Mouse (Mus musculus): Measurements from ENCODE around the gene Col1a1.
"Not testable (repeated sequence)": the region's sequence is repeated elsewhere in the genome, so short reads cannot be mapped to it uniquely, and the experiment has no call there.

Col1a1 gene

GRCm38 (mm10) chr11:94938296-94938695, 2.3 kb downstream of the Col1a1 start:
- DNase-seq (ENCODE audit: low spot score), result no peak

- DNase-seq (ENCODE audit: low spot score), result peak; percentile 83
Observed at GRCm38 (mm10) chr11:94939280-94939679, 3.3 kb downstream of the Col1a1 start.

DNA sequence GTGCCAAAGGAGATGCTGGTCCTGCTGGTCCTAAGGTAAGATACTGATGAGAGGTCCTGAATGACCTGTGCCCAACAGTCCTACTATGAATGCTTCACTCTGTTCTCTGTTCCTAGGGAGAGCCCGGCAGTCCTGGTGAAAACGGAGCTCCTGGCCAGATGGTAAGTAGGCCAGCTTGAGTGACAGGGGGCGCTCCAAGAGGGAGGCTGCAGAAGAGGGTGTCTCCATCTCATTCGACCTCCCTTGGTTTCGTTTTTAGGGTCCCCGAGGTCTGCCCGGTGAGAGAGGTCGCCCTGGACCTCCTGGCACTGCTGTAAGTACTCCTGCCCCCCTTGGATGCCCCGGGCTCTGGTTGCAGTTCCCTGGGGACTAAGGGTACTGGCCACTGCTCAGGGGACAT, 5.1 kb downstream of the Col1a1 start:
- DNase-seq (ENCODE audit: low spot score), result no peak

DNA sequence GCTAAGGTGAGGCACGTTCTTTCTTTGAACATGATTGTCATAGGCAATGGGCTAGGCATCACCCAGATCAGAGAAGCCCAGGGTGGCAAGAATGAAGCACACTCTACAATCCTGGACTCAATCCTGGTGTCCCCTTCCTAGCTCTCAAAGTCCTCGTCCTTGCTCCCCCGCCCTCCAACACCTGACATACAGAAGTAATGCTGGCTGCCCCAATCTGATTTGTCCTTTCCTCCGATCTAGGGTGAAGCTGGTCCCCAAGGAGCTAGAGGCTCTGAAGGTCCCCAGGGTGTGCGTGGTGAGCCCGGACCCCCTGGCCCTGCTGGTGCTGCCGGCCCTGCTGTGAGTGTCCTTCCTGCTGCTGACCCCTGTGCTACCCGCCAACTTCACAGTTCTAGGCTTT, 5.8 kb downstream of the Col1a1 start:
- no peak for DNase-seq (ENCODE audit: low spot score)

GRCm38 (mm10) chr11:94942282-94943023, 6.4 kb downstream of the Col1a1 start:
- peak; percentile 38 for DNase-seq (ENCODE audit: low spot score)

DNA sequence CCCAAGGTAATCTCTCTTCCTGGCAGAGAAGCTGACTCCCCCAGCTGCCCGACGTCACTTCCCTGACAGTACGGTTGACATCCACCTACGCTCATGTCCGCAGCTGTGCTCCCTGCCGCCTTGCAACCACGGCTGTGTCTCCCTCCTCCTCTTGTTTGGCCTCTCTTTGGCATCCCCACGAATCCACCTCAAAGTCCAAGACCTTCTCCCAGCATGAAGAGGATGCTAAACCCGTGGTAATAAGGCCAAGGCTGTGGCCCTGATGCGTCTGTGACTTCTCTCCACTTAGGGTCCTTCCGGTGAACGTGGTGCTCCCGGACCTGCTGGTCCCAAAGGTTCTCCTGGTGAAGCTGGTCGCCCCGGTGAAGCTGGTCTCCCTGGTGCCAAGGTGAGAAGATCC, 7.0 kb downstream of the Col1a1 start:
- no peak for DNase-seq (ENCODE audit: low spot score)

DNA sequence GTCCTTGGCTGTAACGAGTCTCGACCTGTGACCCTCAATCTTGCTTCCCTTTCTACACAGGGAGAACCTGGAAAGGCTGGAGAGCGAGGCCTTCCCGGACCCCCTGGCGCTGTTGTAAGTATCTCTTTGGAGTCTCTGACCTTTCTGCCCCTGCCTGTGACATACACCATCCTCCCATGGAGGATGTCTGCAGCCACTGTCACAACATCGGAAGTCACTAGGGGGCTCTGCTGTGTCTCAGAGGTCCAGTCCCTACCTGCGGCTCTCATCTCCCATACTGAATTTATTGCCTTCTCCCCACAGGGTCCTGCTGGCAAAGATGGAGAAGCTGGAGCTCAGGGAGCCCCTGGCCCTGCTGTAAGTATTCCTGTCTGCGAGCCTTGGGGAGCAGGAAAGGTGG, 8.3 kb downstream of the Col1a1 start:
- DNase-seq (ENCODE audit: low spot score), result no peak

GRCm38 (mm10) chr11:94945236-94945635, 9.2 kb downstream of the Col1a1 start:
- no peak for DNase-seq (ENCODE audit: low spot score)

DNA sequence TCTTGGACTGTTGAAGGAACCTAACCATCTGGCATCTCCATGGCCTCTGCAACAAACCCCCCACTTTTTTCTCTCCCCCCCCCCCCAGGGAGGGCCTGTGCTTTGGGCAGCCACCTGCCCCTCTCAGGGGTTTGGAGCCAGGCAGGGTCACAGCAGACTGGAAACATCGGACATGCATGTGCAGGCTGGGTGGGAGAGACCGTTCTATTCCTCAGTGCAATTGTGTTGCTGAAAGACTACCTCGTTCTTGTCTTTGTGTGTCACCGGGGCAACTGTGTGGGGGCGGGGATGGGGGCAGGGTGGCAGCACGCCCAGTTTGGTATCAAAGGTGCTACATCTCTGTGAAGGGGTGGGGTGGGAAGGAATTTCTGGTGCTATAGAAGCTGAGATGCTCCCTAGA, 16.1 kb downstream of the Col1a1 start:
- no peak for DNase-seq (ENCODE audit: low spot score)

DNA sequence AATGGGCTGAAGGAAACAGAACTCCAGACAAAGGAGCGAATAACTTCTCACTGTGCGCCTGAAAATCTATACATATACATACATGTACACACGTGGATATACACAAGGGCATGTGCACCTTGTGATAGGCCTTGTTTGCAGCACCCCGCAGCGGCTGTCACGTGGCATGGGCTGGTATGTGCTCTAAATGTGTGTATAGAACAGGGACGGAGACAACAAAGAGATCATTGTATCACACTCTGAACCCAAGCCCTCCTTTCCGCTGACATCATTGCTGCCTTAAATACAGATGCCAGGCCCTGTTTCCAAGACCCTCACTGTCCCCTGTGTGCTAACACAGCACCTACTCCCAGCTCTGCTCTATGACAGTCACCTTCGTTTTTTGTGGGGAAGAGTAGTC, 19.1 kb downstream of the Col1a1 start:
- DNase-seq (ENCODE audit: low spot score), result no peak

DNA sequence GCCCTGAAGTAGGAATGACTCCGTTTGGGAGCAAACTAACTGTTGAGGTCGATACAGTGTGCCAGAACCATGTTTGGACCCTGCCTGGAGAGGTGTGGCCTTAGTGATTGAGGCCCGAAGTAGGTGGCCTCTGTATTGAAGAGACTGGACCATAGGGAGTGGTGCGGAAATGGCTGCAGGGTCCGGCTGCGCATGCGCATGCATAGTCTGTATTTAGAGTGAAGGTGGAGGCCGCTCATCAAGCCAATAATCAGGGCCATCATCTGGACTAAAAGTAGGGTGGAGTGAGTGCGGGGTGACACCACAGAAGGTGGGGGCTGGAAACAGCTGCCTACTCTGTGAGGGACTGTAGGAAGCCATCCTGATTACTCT, 21.7 kb downstream of the Col1a1 start:
- no peak for DNase-seq (ENCODE audit: low spot score)

- peak; percentile 39 for DNase-seq (ENCODE audit: low spot score)
Observed at GRCm38 (mm10) chr11:94958065-94958858, 22.2 kb downstream of the Col1a1 start.

- no peak for DNase-seq (ENCODE audit: low spot score)
Observed at GRCm38 (mm10) chr11:94962534-94963101, 26.6 kb downstream of the Col1a1 start.

- no peak for DNase-seq (ENCODE audit: low spot score)
Observed at GRCm38 (mm10) chr11:94967419-94967818, 31.4 kb downstream of the Col1a1 start, which contains the start of gene Hils1. Gene Hils1, plus strand, starts transcription at chr11:94967593.

DNA sequence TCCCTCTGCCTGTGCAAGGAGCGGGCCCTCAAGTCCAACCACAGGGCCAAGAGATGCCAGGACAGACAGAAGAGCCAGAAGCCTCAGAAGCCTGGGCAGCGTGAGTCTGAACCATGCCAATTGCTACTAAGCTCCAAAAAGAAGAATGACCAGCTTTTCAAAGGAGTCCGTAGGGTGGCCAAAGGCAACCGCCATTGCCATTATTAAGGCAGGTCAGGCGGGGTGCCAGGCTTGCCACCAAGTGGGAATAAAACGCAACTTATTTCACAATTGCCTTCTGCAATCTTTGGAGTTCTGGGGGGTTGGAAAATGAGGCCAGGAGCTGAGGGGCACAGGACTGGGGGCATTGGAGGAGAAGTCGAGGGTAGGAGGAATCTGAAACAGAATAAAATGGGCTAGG, 32.2 kb downstream of the Col1a1 start:
- DNase-seq (ENCODE audit: low spot score), result no peak

DNA sequence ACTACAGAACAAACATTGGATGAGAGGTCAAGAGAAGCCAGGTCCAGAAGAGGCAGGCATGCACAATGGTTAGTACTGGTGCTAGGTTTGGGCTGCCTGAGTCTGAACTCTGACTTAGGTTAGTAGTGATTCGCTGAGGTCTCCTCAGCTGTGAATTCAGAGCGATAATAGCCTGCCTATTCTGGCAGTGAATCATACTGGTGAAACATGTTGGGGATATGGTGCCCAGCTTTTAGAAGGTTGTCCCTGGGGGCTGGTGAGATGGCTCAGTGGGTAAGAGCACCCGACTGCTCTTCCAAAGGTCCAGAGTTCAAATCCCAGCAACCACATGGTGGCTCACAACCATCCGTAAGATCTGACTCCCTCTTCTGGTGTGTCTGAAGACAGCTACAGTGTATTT, 33.7 kb downstream of the Col1a1 start:
- not testable (repeated sequence) for DNase-seq (ENCODE audit: low spot score)

DNA sequence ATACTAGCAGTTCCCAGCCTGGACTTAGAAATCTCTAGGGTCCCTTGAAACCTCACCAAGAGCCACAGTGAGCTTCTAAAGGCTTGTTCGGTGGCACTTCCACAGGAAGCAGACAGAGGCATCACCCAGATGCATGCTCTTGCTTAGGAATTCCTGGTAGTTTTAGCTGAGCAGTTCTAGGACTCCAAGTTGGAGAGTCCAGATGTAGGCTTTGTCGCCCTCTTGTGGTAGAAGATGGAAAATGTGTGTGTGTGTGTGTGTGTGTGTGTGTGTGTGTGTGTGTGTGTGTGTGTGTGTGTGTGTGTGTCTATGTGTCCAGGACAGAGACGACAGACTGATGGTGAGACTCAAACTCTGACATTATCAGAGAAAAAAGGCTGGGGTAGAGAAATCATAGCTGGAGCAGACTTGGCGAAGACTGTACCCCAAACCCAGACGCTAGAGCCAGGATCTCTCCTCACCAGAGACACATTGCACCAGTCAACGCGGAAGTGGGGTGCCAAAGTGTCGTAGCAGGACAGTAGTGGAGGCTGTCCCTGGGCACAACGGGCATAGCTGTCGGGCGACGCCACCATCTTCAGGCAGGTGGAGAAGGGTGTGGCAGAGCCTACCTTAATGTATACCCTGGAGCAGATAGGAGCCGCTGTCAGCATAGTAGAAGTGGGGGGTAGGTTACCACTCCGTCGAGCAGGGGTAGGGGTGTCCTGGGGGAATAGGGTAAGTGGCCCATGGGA, 34.4 kb downstream of the Col1a1 start:
- peak; percentile 87 for DNase-seq (ENCODE audit: low spot score)

DNA sequence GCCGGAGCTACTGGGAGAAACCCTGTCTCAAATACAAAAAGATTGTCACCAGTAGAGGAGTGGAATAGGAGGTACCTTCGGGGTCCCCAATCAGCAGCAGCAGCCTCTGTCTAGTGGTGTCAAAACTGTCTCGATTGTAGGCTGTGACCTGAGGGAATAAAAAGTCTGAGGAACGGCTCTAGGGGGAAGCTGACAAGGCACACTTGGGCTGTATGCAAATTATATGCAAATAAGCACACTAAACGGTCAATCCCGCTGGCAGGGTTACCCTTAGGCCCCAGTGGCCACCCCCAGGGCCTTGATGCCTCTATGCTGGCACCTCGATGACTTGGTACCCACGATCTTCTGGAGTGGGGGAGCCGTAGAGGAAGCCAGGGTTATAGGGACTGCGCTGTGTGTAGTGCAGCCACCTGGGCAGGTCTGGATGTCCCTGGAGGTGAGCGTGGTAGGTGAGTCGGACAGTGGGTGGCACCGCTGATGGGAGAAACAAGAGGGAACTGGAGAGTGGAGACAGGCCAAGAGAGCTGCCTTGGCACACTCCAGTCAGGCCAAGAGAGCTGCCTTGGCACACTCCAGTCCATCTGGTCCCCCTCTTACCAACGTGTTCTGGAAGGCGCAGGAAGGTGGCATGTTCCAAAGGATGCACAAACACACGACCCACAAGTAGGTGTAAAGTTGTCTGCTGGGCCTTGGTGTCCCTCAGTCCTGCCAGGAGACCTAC, 36.0 kb downstream of the Col1a1 start:
- DNase-seq (ENCODE audit: low spot score), result no peak

DNA sequence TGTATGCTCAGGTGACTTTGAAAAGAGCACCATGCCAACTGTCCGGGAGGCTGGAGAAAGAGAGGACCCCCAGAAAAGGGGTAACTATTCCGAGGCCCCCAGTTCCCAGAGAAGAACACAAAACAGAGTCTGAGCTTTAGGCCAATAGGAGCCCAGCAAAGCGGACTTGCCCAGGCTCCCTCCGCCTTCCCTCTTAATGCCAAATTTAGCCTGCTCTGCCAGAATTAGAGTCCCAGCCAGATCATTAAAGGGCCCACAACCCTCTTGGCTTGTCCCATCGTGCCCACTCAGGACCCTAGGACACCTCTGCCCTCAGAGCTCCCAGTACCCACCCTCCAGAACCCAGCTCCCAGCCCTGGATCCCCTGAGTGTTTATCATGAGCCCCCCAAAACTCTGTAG, 36.9 kb downstream of the Col1a1 start:
- no peak for DNase-seq (ENCODE audit: low spot score)

GRCm38 (mm10) chr11:94973313-94973712, 37.3 kb downstream of the Col1a1 start:
- DNase-seq (ENCODE audit: low spot score), result no peak

DNA sequence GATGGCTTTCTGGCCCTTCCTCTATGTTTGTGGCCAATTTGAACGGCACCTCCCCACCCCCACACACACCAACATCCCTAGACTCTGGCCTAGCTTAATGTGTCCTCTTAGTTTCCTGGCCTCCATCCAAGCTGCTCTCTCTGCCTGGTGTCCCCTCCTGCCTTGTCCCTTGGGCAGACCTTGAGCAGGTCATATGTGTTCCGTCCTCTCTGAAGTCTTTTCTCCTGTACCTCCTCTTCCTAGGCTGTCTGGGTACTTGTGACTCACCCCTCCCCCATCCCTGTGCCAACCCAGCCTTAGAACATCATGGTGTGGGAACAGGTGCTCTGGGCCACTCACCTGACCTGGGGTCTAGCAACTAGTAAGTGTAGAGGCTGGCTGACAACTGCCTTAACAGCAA, 38.9 kb downstream of the Col1a1 start:
- DNase-seq (ENCODE audit: low spot score), result no peak

- DNase-seq (ENCODE audit: low spot score), result no peak
Observed at GRCm38 (mm10) chr11:94976199-94976598, 40.2 kb downstream of the Col1a1 start, which contains the start of gene Sgca. Gene Sgca, minus strand, starts transcription at chr11:94976327.

All from layer of hippocampus, adult 11-12 months (tissue).